Mouse (Mus musculus): ENCODE results near the gene Astn2. TPM values are rescaled to one million over a fixed set of nuclear protein-coding genes. Genes with fewer than 3 reads are reported as not detected.

Astn2 gene
- polyA plus RNA-seq, 1 experiment from 2014 or later, result 0.15 TPM

DNA sequence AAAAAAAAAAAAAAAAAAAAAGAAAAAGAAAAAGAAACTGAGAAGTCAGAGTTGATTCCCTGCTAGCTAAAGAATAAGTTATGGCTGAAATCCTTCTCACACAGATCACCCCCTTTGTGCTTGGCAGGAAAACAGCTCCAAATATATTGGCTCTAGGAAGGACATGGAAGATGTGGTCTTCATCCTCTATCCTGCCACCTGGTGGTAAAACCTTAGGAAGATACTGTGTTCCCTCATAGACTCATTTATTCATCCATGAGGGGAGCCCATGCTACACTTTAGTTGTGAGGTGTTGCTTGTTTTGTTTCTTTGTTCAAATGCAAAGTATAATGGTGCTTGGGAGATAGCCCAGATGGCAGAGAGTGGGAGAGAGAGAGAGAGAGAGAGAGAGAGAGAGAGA is 613.4 kb downstream of the Astn2 start:
- Histone ChIP-seq H3K9me3 (replicated peaks; ENCODE audit: control insufficient read depth, low read length) (no peaks in the 10 kb centered on the region), H3K4me1 (ENCODE audit: control insufficient read depth, insufficient read depth, low read length) (no peaks in the 10 kb centered on the region), H3K9ac (ENCODE audit: low read length) (no peak overlapping the region), H3K27ac (ENCODE audit: low read length) (no peak overlapping the region), H3K36me3 (ENCODE audit: control insufficient read depth, insufficient read depth, low read length) (no peaks in the 10 kb centered on the region), H3K4me3 (replicated peaks; ENCODE audit: low read length) (no peak overlapping the region), H3K27me3 (ENCODE audit: control insufficient read depth, insufficient read depth, low read length) (no peaks in the 10 kb centered on the region), H3K4me2 (ENCODE audit: low read depth, low read length) (no peak overlapping the region)
- ATAC-seq (ENCODE audit: insufficient read depth, low FRiP score), result no peak

DNA sequence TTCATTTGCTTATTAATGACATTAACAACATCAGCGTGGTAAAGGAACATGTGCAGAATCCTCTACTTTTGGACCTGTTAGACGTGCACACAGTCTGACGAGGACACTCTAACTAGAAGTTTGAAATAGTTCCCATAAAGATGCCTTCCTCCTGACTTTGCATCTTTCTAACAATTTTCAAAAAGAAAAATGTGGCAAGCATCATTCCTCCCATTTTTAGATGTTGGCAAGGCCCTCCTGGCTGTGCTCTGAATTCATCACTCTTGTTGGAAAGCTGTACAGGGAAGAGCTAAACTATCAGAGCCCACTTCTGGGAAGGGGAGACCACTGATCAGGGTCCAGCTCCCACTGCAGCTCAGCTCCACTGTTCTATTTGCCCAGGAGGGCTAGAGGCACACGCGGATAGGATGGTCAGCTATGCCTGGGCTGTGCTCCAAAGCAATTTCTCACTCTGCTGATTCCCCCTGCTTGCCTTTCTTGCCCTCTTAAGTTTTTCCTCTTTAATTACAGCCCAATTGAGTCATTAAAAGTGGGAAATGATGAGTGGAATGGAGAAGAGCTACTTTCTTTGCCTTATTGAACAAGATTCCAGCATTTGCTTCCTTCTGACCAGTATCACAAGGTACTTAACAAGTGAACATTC is 630.9 kb downstream of the Astn2 start:
- H3K9me3 ChIP-seq (replicated peaks; ENCODE audit: control insufficient read depth, low read length), result no peaks in the 10 kb centered on the region
- H3K4me1 ChIP-seq (ENCODE audit: control insufficient read depth, insufficient read depth, low read length), result no peaks in the 10 kb centered on the region
- ATAC-seq (ENCODE audit: insufficient read depth, low FRiP score), result no peak
- 84% methylated on average over 5 of the region's 5 CpGs for WGBS
- H3K4me3 ChIP-seq (replicated peaks; ENCODE audit: low read length), result no peak overlapping the region
- H3K4me2 ChIP-seq (ENCODE audit: low read depth, low read length), result no peak overlapping the region
- no peaks in the 10 kb centered on the region for H3K36me3 ChIP-seq (ENCODE audit: control insufficient read depth, insufficient read depth, low read length)
- H3K27ac ChIP-seq (ENCODE audit: low read length), result no peak overlapping the region
- no peak overlapping the region for H3K9ac ChIP-seq (ENCODE audit: low read length)
- H3K27me3 ChIP-seq (ENCODE audit: control insufficient read depth, insufficient read depth, low read length), result no peaks in the 10 kb centered on the region

DNA sequence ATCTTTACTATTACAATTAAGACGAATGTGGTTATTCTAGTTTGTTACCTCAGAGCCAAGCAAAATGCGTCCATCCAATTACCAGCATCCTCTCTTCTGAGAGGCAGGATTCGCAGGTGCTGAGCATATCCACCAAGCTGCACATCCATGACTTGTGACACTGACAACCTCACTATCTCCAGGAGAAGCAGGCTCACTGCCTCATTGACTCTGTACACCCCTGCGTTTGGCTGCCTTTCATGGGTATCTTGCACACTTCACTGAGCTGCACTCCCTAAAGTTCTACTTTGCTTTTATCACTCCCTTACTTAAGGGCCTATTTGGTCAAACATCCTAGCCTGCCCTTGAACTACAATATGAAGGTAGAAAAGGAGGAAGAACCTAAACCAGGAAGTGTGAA is 633.5 kb downstream of the Astn2 start:
- Histone ChIP-seq H3K4me1 (ENCODE audit: control insufficient read depth, insufficient read depth, low read length) (no peaks in the 10 kb centered on the region), H3K36me3 (ENCODE audit: control insufficient read depth, insufficient read depth, low read length) (no peaks in the 10 kb centered on the region), H3K4me2 (ENCODE audit: low read depth, low read length) (no peak overlapping the region), H3K9ac (ENCODE audit: low read length) (no peak overlapping the region), H3K27ac (ENCODE audit: low read length) (no peak overlapping the region), H3K4me3 (replicated peaks; ENCODE audit: low read length) (no peak overlapping the region), H3K27me3 (ENCODE audit: control insufficient read depth, insufficient read depth, low read length) (no peaks in the 10 kb centered on the region), H3K9me3 (replicated peaks; ENCODE audit: control insufficient read depth, low read length) (no peaks in the 10 kb centered on the region)
- ATAC-seq (ENCODE audit: insufficient read depth, low FRiP score), result no peak
- WGBS, result 84% methylated on average over 4 of the region's 4 CpGs

- ATAC-seq (ENCODE audit: insufficient read depth, low FRiP score), result no peak
- Histone ChIP-seq H3K4me2 (ENCODE audit: low read depth, low read length) (no peak overlapping the region), H3K4me3 (replicated peaks; ENCODE audit: low read length) (no peak overlapping the region), H3K27ac (ENCODE audit: low read length) (no peak overlapping the region), H3K4me1 (ENCODE audit: control insufficient read depth, insufficient read depth, low read length) (no peaks in the 10 kb centered on the region), H3K9ac (ENCODE audit: low read length) (no peak overlapping the region), H3K27me3 (ENCODE audit: control insufficient read depth, insufficient read depth, low read length) (no peaks in the 10 kb centered on the region), H3K9me3 (replicated peaks; ENCODE audit: control insufficient read depth, low read length) (no peaks in the 10 kb centered on the region), H3K36me3 (ENCODE audit: control insufficient read depth, insufficient read depth, low read length) (no peaks in the 10 kb centered on the region)
- WGBS, result 54% methylated on average over 2 of the region's 2 CpGs
Measured at GRCm38 (mm10) chr4:65767919-65768318, 636.5 kb downstream of the Astn2 start.

DNA sequence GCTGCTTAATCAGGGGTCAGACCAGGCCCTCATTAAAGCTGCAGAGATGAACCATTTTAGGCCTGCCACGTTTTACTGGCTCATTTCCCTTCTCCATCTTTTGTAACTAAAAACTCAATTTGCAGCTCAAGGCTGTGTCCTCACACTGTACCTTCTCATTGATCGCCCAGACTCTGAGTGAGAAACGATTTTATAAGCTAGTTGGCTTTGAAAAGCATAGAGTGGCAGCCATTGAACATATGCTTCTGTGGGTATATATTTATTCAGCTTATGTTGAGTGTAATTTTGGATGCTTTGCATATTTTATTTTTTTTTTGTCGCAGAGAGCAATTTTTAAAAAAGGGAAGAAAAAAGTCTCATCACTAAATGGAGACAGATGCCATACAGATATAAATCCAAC is 637.0 kb downstream of the Astn2 start:
- 71% methylated on average over 4 of the region's 4 CpGs for WGBS
- no peaks in the 10 kb centered on the region for H3K27me3 ChIP-seq (ENCODE audit: control insufficient read depth, insufficient read depth, low read length)
- H3K27ac ChIP-seq (ENCODE audit: low read length), result no peak overlapping the region
- no peak for ATAC-seq (ENCODE audit: insufficient read depth, low FRiP score)
- H3K4me1 ChIP-seq (ENCODE audit: control insufficient read depth, insufficient read depth, low read length), result no peaks in the 10 kb centered on the region
- no peaks in the 10 kb centered on the region for H3K9me3 ChIP-seq (replicated peaks; ENCODE audit: control insufficient read depth, low read length)
- no peak overlapping the region for H3K4me3 ChIP-seq (replicated peaks; ENCODE audit: low read length)
- no peak overlapping the region for H3K9ac ChIP-seq (ENCODE audit: low read length)
- H3K36me3 ChIP-seq (ENCODE audit: control insufficient read depth, insufficient read depth, low read length), result no peaks in the 10 kb centered on the region
- H3K4me2 ChIP-seq (ENCODE audit: low read depth, low read length), result no peak overlapping the region

DNA sequence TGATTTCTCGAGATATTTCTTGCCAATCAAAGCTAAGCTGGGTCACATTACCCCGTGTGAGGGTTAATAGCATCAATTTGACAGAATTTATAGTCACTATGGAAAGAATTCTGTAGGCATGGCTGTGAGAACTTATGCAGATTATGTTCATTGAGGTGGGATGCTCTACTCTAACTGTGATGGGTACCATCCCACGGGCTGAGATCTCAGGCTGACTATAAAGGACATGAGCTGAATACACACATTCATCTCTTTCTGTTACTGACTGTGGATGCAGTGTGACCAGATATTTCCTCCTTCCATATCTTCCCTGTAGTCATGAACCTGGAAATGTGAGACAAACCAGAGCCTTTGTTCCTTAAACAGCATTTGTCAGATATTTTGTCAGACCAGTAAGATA is 639.1 kb downstream of the Astn2 start:
- no peak for ATAC-seq (ENCODE audit: insufficient read depth, low FRiP score)
- no peak overlapping the region for H3K4me3 ChIP-seq (replicated peaks; ENCODE audit: low read length)
- 67% methylated on average over 3 of the region's 3 CpGs for WGBS
- no peaks in the 10 kb centered on the region for H3K36me3 ChIP-seq (ENCODE audit: control insufficient read depth, insufficient read depth, low read length)
- H3K4me1 ChIP-seq (ENCODE audit: control insufficient read depth, insufficient read depth, low read length), result no peaks in the 10 kb centered on the region
- no peaks in the 10 kb centered on the region for H3K27me3 ChIP-seq (ENCODE audit: control insufficient read depth, insufficient read depth, low read length)
- H3K9ac ChIP-seq (ENCODE audit: low read length), result no peak overlapping the region
- H3K4me2 ChIP-seq (ENCODE audit: low read depth, low read length), result no peak overlapping the region
- no peak overlapping the region for H3K27ac ChIP-seq (ENCODE audit: low read length)
- no peaks in the 10 kb centered on the region for H3K9me3 ChIP-seq (replicated peaks; ENCODE audit: control insufficient read depth, low read length)

DNA sequence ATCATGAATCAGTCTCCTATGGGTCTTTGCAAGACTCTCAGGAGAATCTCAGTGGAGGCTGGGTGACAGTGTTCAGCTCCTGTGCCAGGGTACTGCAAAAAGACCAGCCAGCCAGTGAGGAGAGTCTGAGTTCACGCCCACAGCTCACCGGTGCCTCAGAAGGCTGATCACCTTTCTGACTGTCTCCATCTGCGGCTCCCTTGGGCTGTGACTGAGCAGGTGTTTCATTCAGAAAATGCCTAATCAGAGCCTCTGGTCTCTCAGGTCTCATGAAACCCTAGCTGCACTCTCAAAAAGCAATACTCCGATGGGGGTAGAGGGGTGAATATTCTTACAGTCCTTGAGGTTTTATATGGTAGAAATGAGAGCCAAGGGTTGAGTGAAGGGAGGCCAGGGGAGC is 640.1 kb downstream of the Astn2 start:
- Histone ChIP-seq H3K36me3 (ENCODE audit: control insufficient read depth, insufficient read depth, low read length) (no peaks in the 10 kb centered on the region), H3K4me3 (replicated peaks; ENCODE audit: low read length) (no peak overlapping the region), H3K9me3 (replicated peaks; ENCODE audit: control insufficient read depth, low read length) (no peaks in the 10 kb centered on the region), H3K27ac (ENCODE audit: low read length) (no peak overlapping the region), H3K27me3 (ENCODE audit: control insufficient read depth, insufficient read depth, low read length) (no peaks in the 10 kb centered on the region), H3K9ac (ENCODE audit: low read length) (no peak overlapping the region), H3K4me1 (ENCODE audit: control insufficient read depth, insufficient read depth, low read length) (no peaks in the 10 kb centered on the region), H3K4me2 (ENCODE audit: low read depth, low read length) (no peak overlapping the region)
- ATAC-seq (ENCODE audit: insufficient read depth, low FRiP score), result no peak
- 63% methylated on average over 4 of the region's 4 CpGs for WGBS

- no peak overlapping the region for H3K27ac ChIP-seq (ENCODE audit: low read length)
- no peaks in the 10 kb centered on the region for H3K9me3 ChIP-seq (replicated peaks; ENCODE audit: control insufficient read depth, low read length)
- H3K36me3 ChIP-seq (ENCODE audit: control insufficient read depth, insufficient read depth, low read length), result no peaks in the 10 kb centered on the region
- WGBS, result 82% methylated on average over 2 of the region's 2 CpGs
- no peak overlapping the region for H3K4me2 ChIP-seq (ENCODE audit: low read depth, low read length)
- no peak overlapping the region for H3K4me3 ChIP-seq (replicated peaks; ENCODE audit: low read length)
- no peaks in the 10 kb centered on the region for H3K27me3 ChIP-seq (ENCODE audit: control insufficient read depth, insufficient read depth, low read length)
- no peaks in the 10 kb centered on the region for H3K4me1 ChIP-seq (ENCODE audit: control insufficient read depth, insufficient read depth, low read length)
- ATAC-seq (ENCODE audit: insufficient read depth, low FRiP score), result no peak
- no peak overlapping the region for H3K9ac ChIP-seq (ENCODE audit: low read length)
Measured at GRCm38 (mm10) chr4:65763823-65764222, 640.6 kb downstream of the Astn2 start.

DNA sequence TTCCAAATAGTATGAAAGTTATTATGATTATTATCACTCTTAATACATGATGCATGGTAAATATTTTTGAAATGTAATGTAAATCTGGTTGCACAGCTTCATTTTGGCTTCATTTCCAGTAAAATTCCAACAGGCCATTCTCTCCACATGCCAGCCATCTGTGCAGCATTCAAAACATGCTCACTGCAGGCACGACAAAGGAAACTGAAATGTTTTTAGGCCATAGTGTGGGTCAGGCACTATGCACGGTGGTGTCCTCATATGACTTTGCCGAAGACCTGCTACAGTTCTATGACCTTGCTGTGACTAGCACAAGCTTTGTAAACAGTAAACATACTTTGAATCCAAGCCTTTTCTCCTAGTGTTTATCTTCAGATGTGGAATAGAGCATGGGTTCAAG is 642.3 kb downstream of the Astn2 start:
- Histone ChIP-seq H3K27me3 (ENCODE audit: control insufficient read depth, insufficient read depth, low read length) (no peaks in the 10 kb centered on the region), H3K36me3 (ENCODE audit: control insufficient read depth, insufficient read depth, low read length) (no peaks in the 10 kb centered on the region), H3K4me2 (ENCODE audit: low read depth, low read length) (no peak overlapping the region), H3K27ac (ENCODE audit: low read length) (no peak overlapping the region), H3K4me1 (ENCODE audit: control insufficient read depth, insufficient read depth, low read length) (no peaks in the 10 kb centered on the region), H3K4me3 (replicated peaks; ENCODE audit: low read length) (no peak overlapping the region), H3K9me3 (replicated peaks; ENCODE audit: control insufficient read depth, low read length) (no peaks in the 10 kb centered on the region), H3K9ac (ENCODE audit: low read length) (no peak overlapping the region)
- 69% methylated on average over 3 of the region's 3 CpGs for WGBS
- no peak for ATAC-seq (ENCODE audit: insufficient read depth, low FRiP score)

GRCm38 (mm10) chr4:65761658-65762057 is 642.8 kb downstream of the Astn2 start:
- H3K36me3 ChIP-seq (ENCODE audit: control insufficient read depth, insufficient read depth, low read length), result no peaks in the 10 kb centered on the region
- no peaks in the 10 kb centered on the region for H3K4me1 ChIP-seq (ENCODE audit: control insufficient read depth, insufficient read depth, low read length)
- H3K4me2 ChIP-seq (ENCODE audit: low read depth, low read length), result no peak overlapping the region
- 73% methylated on average over 3 of the region's 3 CpGs for WGBS
- H3K27ac ChIP-seq (ENCODE audit: low read length), result no peak overlapping the region
- no peak overlapping the region for H3K9ac ChIP-seq (ENCODE audit: low read length)
- H3K9me3 ChIP-seq (replicated peaks; ENCODE audit: control insufficient read depth, low read length), result no peaks in the 10 kb centered on the region
- no peaks in the 10 kb centered on the region for H3K27me3 ChIP-seq (ENCODE audit: control insufficient read depth, insufficient read depth, low read length)
- ATAC-seq (ENCODE audit: insufficient read depth, low FRiP score), result no peak
- no peak overlapping the region for H3K4me3 ChIP-seq (replicated peaks; ENCODE audit: low read length)
